Mouse (Mus musculus) brain, embryonic 14.5 days (tissue): ENCODE results near the gene 6030452D12Rik. TPM values are rescaled to one million over a fixed set of nuclear protein-coding genes. Genes with fewer than 3 reads are reported as not detected.

Source experiments
- DNase-seq: peaks from one replicate; pipeline ENCODE4 v3.0.0-alpha.2; 2011; ENCODE audit warnings: low read depth
- CTCF ChIP-seq: fragments of 200-500 bp; IDR thresholded peaks from 2 replicates; pipeline ENCODE4 v1.5.1; 2012; ENCODE audit warnings: inconsistent platforms, mild to moderate bottlenecking, moderate library complexity, borderline replicate concordance; ENCODE audit not compliant: insufficient read depth, insufficient read length; ENCODE audit errors: extremely low read depth
- POLR2A ChIP-seq: fragments of 200-500 bp; IDR thresholded peaks from 2 replicates; pipeline ENCODE4 v1.6.1; 2012; ENCODE audit warnings: mild to moderate bottlenecking, inconsistent platforms, borderline replicate concordance; ENCODE audit not compliant: poor library complexity, insufficient read depth, insufficient read length, severe bottlenecking; ENCODE audit errors: extremely low read depth
- polyA plus RNA-seq: library from polyadenylated mRNA; depleted of rRNA; stranded (reverse); fragments of >200 nt; gene quantifications from 2 replicates; pipeline ENCODE4 v1.2.3, GENCODE M21; 2012

Gene 6030452D12Rik
- polyA plus RNA-seq, 1 experiment: not detected

DNA sequence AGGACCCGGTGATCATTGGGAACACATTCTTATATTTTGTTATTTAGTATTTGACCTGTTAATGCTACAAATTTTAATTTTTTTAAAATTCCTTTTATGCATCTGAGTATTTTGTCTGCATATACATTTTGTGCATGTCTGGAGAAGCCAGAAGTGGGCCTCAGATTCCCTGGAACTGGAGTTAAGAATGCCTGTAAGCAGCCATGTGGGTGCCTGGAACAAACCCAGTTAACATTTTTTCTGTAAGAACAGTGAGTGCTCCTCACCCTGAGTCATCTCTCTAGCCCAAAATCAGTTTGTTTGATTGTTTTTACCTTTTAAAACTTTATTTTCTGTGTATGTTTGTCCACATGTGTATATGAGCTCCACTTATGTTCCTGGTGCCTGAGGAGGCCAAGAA, 5.8 kb downstream of the 6030452D12Rik start:
- no peak for TF ChIP-seq CTCF
- TF ChIP-seq POLR2A: no peak
- no peak for DNase-seq

DNA sequence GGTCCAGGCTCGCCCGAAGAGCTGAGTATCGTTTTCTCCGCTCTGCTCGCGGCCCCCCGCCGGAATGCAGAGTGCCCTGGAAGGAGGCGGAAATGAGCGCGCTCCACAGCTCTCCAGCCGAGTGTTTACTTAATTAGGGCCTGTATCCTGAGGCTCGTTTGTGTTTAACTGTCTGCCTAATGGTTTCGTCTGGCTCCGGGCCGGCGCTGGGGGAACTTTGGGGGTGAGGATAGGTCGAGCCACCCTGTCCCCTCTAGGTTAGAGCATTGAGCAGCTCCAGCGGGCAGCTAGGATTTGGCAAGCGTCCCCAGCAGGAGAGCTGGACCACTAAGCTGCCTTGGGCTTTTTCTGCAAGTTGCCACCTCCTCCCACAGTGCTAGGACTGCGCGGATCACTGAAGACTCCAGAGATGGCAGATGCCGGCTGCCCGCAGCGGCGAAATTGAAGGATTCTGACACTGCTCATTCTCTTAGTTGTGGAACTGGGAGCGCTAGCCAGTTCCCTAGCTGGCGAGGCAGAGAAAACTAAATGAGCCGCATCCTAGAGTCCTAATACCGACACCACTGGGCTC, 7.5 kb downstream of the 6030452D12Rik start:
- DNase-seq: peak; percentile 85
- TF ChIP-seq CTCF (no peak), POLR2A (no peak)

GRCm38 (mm10) chr8:106508456-106508855, 8.1 kb downstream of the 6030452D12Rik start:
- TF ChIP-seq CTCF: no peak
- no peak for TF ChIP-seq POLR2A
- no peak for DNase-seq

- DNase-seq: no peak
Measured at GRCm38 (mm10) chr8:106509079-106509780, 8.9 kb downstream of the 6030452D12Rik start.

GRCm38 (mm10) chr8:106510365-106510975, 10.1 kb downstream of the 6030452D12Rik start, which contains the start of gene Cdh3:
TSS of gene Cdh3 (plus strand) at chr8:106510891.
- TF ChIP-seq CTCF (no peak), POLR2A (no peak)
- DNase-seq: peak; percentile 35

More at GRCm38 (mm10) chr8:106509079-106509780, 8.9 kb downstream of the 6030452D12Rik start:
- no peak for TF ChIP-seq CTCF
- TF ChIP-seq POLR2A: no peak

DNA sequence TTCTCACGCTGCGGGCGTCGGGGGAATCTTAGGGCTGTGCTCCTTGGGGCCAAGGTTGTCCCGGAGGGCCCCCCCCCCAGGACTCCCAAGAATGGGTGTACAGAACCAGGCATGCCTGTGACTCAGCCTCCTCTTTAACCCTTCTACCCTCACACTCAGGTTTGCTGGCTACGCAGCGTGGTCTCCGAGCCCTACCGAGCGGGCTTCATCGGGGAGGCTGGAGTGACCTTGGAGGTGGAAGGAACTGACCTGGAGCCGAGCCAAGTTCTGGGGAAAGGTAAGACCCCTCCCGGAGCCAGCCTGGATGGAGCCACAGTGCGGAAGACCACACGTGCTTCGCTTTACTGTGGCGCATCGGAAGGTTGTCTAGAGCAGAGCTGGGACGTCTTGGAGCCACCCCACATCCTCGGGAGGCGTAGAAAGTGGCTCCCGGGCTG, 10.8 kb downstream of the 6030452D12Rik start:
- TF ChIP-seq POLR2A (no peak), CTCF (no peak)
- no peak for DNase-seq

GRCm38 (mm10) chr8:106511531-106512041, 11.3 kb downstream of the 6030452D12Rik start:
- no peak for DNase-seq
- TF ChIP-seq POLR2A: no peak
- TF ChIP-seq CTCF: no peak

- DNase-seq: peak; percentile 44
- TF ChIP-seq CTCF (no peak), POLR2A (no peak)
Measured at GRCm38 (mm10) chr8:106512475-106513150, 12.3 kb downstream of the 6030452D12Rik start.

- TF ChIP-seq POLR2A (no peak), CTCF (no peak)
- no peak for DNase-seq
Measured at GRCm38 (mm10) chr8:106515946-106516479, 15.7 kb downstream of the 6030452D12Rik start.

GRCm38 (mm10) chr8:106516581-106516980, 16.3 kb downstream of the 6030452D12Rik start:
- DNase-seq: no peak
- TF ChIP-seq CTCF (no peak), POLR2A (no peak)

DNA sequence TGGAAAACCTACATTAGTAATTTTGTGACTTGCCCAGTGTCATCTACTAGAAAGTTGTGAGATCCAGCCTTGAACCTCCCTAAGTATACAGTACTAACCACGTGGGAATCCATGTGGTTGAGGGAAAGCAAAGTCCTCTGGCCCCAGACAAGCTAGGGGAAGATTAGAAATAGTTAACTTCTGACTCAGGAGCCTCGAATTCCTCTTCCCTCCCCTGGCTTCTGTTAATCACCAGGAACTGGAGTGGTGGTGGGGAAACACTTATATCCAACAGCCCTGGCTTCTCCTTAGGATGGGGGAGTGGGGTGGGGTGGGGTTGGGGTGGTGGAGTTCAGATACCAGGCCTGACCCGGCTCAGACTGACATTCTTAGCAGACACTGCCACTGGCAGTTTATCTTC, 18.4 kb downstream of the 6030452D12Rik start:
- TF ChIP-seq POLR2A (no peak), CTCF (no peak)
- no peak for DNase-seq

GRCm38 (mm10) chr8:106520578-106520977, 20.3 kb downstream of the 6030452D12Rik start:
- DNase-seq: no peak
- TF ChIP-seq POLR2A (no peak), CTCF (no peak)
